Mouse (Mus musculus) lung, postnatal 0 days (tissue): Measurements from ENCODE around the gene Dclre1b. TPM values are rescaled to one million over a fixed set of nuclear protein-coding genes. Genes with fewer than 3 reads are reported as not detected.

ENCODE experiments used
- ATAC-seq: fragments of 200-750 bp; cut with Nextera tagmentation; 2 replicates; pipeline ENCODE4 v1.8.0; 2017; ENCODE audit warnings: moderate library complexity
- DNase-seq: peaks from one replicate; pipeline ENCODE4 v3.0.0-alpha.2; 2016; ENCODE audit warnings: low spot score
- H3K27ac ChIP-seq: fragments of 300-500 bp; sonication (generic); 2 replicates; pipeline ENCODE4 v1.5.1; 2014; ENCODE audit warnings: antibody characterized with exemption, mild to moderate bottlenecking, low read length, mixed read lengths
- H3K27me3 ChIP-seq: fragments of 300-500 bp; sonication (generic); replicated peaks from 2 replicates; pipeline ENCODE4 v1.6.1; 2014; ENCODE audit warnings: low read length, mixed read lengths; ENCODE audit not compliant: insufficient read depth
- H3K36me3 ChIP-seq: fragments of 300-500 bp; sonication (generic); 2 replicates; pipeline ENCODE4 v1.6.1; 2014; ENCODE audit warnings: low read length, mixed read lengths; ENCODE audit not compliant: insufficient read depth
- H3K4me1 ChIP-seq: fragments of 300-500 bp; sonication (generic); 2 replicates; pipeline ENCODE4 v1.6.1; 2014; ENCODE audit warnings: antibody characterized with exemption, low read depth, low read length, mixed read lengths; ENCODE audit not compliant: insufficient read depth
- H3K4me2 ChIP-seq: fragments of 300-500 bp; sonication (generic); replicated peaks from 2 replicates; pipeline ENCODE4 v1.6.1; 2014; ENCODE audit warnings: low read depth, mild to moderate bottlenecking, low read length, moderate library complexity, mixed read lengths
- H3K4me3 ChIP-seq: fragments of 300-500 bp; sonication (generic); 2 replicates; pipeline ENCODE4 v1.5.1; 2014; ENCODE audit warnings: low read depth, low read length
- H3K9ac ChIP-seq: fragments of 300-500 bp; sonication (generic); replicated peaks from 2 replicates; pipeline ENCODE4 v1.6.1; 2014; ENCODE audit warnings: low read depth, mild to moderate bottlenecking
- H3K9me3 ChIP-seq: fragments of 300-500 bp; sonication (generic); 2 replicates; pipeline ENCODE4 v1.6.1; 2016; ENCODE audit warnings: low read length, mixed read lengths
- CTCF ChIP-seq: IDR thresholded peaks from 2 replicates; pipeline ENCODE4 v1.5.1; 2016; ENCODE audit warnings: antibody characterized with exemption, mild to moderate bottlenecking
- EP300 ChIP-seq: IDR thresholded peaks from 2 replicates; pipeline ENCODE4 v1.6.1; 2016; ENCODE audit warnings: antibody characterized with exemption, mild to moderate bottlenecking, control low read depth
- WGBS: fragments of 180-500 bp; shearing (Covaris S2); extraction: QIAGEN DNeasy Blood & Tissue Kit; methylation state at CpG from one replicate; pipeline ENCODE4 v1.1.7; 2014; 5-methylcytosine and 5-hydroxymethylcytosine counted together
- polyA plus RNA-seq: library from polyadenylated mRNA; unstranded; fragments of >200 nt; fragmentation: Nextera tagmentation; extraction: Ambion mirVana; gene quantifications from 2 replicates; pipeline ENCODE4 v1.2.1, GENCODE M21; 2015

The Dclre1b gene
- polyA plus RNA-seq, 1 experiment from 2014 or later, result 18.0 TPM

DNA sequence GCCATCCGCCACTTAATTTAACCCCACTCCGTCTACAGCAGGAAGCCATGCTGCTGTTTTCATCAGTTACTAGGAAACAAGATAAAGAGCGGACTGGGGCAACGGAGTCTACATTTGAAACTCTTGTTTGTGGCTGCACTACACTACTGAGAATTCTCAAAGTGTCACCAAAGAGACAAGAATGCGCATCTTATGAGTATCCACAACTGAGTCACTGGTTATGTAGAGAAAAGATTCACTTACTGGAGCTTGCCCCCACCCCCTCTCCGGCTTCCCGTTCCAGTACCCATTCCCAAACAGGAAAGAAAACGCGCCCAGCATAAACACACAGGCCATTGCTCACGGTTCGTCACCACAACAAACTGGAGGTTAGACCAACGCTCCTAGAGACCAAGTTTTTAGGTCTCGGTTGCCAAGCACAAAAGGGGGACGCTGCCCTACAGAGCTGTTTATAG is 19.3 kb downstream of the Dclre1b start:
- peak overlapping the region; percentile 93 for H3K27ac ChIP-seq
- H3K27me3 ChIP-seq, result no peaks in the 10 kb centered on the region
- no peaks in the 10 kb centered on the region for H3K9me3 ChIP-seq
- ATAC-seq (peak; percentile 50), DNase-seq (peak; percentile 86)
- peak overlapping the region; percentile 75 for H3K4me2 ChIP-seq
- TF ChIP-seq EP300 (peak; percentile 78), CTCF (no peak)
- peaks cover 7% of the 10 kb centered on the region for H3K4me1 ChIP-seq
- peak overlapping the region; percentile 93 for H3K9ac ChIP-seq
- WGBS, result 1% methylated on average over 14 of the region's 14 CpGs
- H3K4me3 ChIP-seq, result peak overlapping the region; percentile 96
- H3K36me3 ChIP-seq, result no peaks in the 10 kb centered on the region

DNA sequence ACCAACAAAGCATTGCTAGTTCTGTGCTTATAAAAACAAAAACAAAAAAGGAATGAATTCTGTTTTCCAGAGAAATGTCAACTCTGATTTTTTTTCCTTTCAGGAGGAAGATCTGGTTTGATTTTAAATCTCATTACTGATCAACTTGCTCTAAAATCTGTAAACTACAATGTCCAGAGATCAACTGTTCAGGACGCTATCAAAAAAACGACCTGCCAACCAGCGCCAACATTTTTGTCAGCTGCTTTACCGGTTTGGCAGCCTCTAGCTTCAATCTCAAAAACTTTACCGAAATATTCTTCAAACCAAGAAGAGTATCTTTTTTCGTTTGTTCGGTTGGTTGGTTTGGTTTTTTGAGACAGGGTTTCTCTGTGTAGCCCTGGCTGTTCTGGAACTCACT is 20.1 kb downstream of the Dclre1b start:
- peak overlapping the region; percentile 96 for H3K4me3 ChIP-seq
- no peak for TF ChIP-seq CTCF
- H3K36me3 ChIP-seq, result no peaks in the 10 kb centered on the region
- H3K27me3 ChIP-seq, result no peaks in the 10 kb centered on the region
- WGBS, result 58% methylated on average over 7 of the region's 7 CpGs
- H3K4me2 ChIP-seq, result peak overlapping the region; percentile 75
- ATAC-seq, result no peak
- H3K4me1 ChIP-seq, result peaks cover 7% of the 10 kb centered on the region
- H3K9ac ChIP-seq, result 0 out of 2 replicates have a peak overlapping the region, but pooled peaks have one; percentile 93
- H3K27ac ChIP-seq, result no peak overlapping the region
- H3K9me3 ChIP-seq, result no peaks in the 10 kb centered on the region
- DNase-seq, result no peak

DNA sequence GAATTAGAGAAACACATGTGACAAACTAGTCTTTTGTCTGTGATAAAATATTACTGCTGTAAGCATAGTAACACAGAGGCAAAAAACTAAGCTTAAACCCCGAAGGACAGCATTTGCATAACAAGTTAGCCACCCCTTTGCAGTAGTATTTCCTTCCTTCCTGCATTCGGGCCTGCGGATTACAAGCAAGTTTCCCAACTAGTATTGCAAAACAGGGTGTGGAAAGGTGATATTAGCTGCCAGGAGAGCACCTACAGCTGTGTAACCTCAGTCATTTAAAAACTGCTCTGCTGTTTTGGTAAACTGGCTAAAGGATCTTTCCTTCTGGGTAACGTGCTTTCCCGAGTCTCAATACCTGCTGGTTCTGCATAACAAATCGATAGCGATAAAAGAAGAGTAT is 22.0 kb downstream of the Dclre1b start:
- 43% methylated on average over 7 of the region's 7 CpGs for WGBS
- TF ChIP-seq EP300 (peak; percentile 72), CTCF (no peak)
- H3K27me3 ChIP-seq, result no peaks in the 10 kb centered on the region
- H3K4me1 ChIP-seq, result peaks cover 10% of the 10 kb centered on the region
- ATAC-seq, result no peak
- H3K4me3 ChIP-seq, result no peak overlapping the region
- no peak overlapping the region for H3K9ac ChIP-seq
- H3K36me3 ChIP-seq, result no peaks in the 10 kb centered on the region
- H3K4me2 ChIP-seq, result 0 out of 2 replicates have a peak overlapping the region, but pooled peaks have one; percentile 22
- DNase-seq, result peak; percentile 89
- peak overlapping the region; percentile 66 for H3K27ac ChIP-seq
- H3K9me3 ChIP-seq, result no peaks in the 10 kb centered on the region

DNA sequence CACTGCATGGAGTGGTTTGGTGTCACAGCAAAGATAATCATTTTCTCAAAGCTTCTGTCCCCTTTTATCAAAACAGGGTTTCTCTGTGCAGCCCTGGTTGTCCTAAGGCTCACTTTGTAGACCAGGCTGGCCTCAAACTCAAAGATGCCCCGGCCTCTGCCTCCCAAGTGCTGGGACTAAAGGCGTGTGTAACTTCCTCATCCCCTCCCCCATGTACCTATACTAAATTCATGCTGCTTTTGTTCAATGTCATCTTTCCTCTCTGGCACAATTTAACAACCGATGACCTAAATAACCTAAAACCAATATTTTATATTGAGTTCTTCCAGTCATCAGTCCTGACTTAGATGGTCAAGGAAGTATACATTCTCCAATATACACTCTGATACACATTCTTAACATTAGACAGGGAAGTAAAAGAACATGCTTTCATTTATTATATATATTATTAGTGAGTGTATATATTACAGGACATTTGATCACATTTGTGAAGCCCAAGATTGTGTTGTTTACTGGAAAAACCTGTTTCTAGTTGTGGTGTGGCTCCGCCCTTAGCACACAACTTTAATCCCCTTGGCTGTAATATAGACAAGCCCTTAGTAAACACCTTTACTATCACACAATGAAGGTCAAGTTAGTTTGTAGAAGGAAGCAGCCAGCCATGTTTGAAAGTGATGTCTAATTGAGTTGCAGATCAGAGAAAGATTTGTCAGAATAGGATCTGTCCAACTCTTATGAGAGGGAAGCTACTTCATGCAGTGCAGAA is 26.2 kb downstream of the Dclre1b start:
- no peak overlapping the region for H3K27ac ChIP-seq
- peaks cover 3% of the 10 kb centered on the region; the same call in 1 of the 2 replicates for H3K4me1 ChIP-seq
- no peak overlapping the region for H3K9ac ChIP-seq
- H3K4me2 ChIP-seq, result no peak overlapping the region
- no peaks in the 10 kb centered on the region for H3K9me3 ChIP-seq
- peaks cover 2% of the 10 kb centered on the region; the same call in 1 of the 2 replicates for H3K36me3 ChIP-seq
- ATAC-seq (no peak), DNase-seq (no peak)
- WGBS, result 69% methylated on average over 4 of the region's 4 CpGs
- H3K27me3 ChIP-seq, result no peaks in the 10 kb centered on the region
- TF ChIP-seq EP300, result no peak
- no peak for TF ChIP-seq CTCF
- no peak overlapping the region for H3K4me3 ChIP-seq

DNA sequence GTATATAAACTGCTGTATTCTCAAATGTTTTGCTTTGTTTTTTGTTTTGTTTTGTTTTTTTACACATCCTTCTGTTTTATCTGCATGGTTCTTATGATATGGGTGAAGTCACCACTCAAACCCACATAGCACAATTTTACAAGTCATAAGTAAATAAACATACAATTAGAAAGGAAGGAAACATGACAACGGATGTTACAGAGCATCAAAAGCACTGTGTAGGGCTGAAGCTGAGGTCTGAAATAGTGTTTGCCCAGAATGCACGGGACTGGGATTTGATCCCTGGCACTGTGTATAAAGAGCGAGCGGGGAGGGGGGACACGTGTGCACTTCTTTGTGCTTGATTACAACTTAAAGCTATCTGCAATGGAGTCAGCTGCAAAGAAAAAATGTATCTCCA is 28.5 kb downstream of the Dclre1b start:
- no peak for ATAC-seq
- WGBS, result 62% methylated on average over 5 of the region's 5 CpGs
- Histone ChIP-seq H3K9me3 (no peaks in the 10 kb centered on the region), H3K9ac (no peak overlapping the region), H3K27ac (no peak overlapping the region), H3K4me3 (no peak overlapping the region), H3K4me1 (0 out of 2 replicates have a peak, but pooled peaks cover 3% of the 10 kb centered on the region), H3K4me2 (no peak overlapping the region), H3K36me3 (peaks cover 13% of the 10 kb centered on the region), H3K27me3 (no peaks in the 10 kb centered on the region)
- DNase-seq, result no peak
- TF ChIP-seq CTCF, result no peak
- 0 out of 2 replicates have a peak, but pooled peaks have one; percentile 37 for TF ChIP-seq EP300

DNA sequence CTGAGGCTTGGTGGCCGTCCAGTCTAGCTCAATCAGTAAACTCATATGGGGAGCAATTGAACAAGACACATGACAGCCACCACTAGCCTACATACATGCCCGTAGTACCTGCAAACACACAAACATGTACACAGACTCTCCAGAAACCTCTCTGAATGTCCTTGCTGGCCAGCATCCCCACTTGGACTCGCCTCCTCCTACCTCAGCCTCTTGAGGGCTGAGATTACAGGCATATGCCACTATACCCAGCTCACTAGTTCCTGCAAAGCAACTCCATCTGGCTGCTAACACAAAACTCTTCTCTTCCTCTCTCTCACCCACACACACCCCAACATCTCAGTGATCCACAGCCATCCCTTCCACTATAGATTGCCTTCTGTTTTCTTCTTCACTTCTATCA is 29.0 kb downstream of the Dclre1b start:
- DNase-seq (no peak), ATAC-seq (no peak)
- H3K9ac ChIP-seq, result no peak overlapping the region
- no peak overlapping the region for H3K4me3 ChIP-seq
- no peak overlapping the region for H3K4me2 ChIP-seq
- WGBS, result 81% methylated on average over 3 of the region's 3 CpGs
- no peaks in the 10 kb centered on the region for H3K27me3 ChIP-seq
- H3K36me3 ChIP-seq, result peaks cover 13% of the 10 kb centered on the region
- H3K9me3 ChIP-seq, result no peaks in the 10 kb centered on the region
- TF ChIP-seq EP300 (no peak), CTCF (no peak)
- no peak overlapping the region for H3K27ac ChIP-seq
- 0 out of 2 replicates have a peak, but pooled peaks cover 3% of the 10 kb centered on the region for H3K4me1 ChIP-seq
